Mouse (Mus musculus) frontal cortex, postnatal 10 days (tissue): Measurements from ENCODE around the gene 2810459M11Rik.

ENCODE experiments used
- DNase-seq, 2 experiments: peaks; one replicate each; pipeline ENCODE4 v3.0.0; 2022; ENCODE audit warnings: low spot score in 2 of 2, mixed read lengths in 1 of 2

Gene 2810459M11Rik

GRCm38 (mm10) chr1:86053198-86053921 is 7.7 kb downstream of the 2810459M11Rik start:
- DNase-seq = peak; percentile 77 to 80

- DNase-seq = no peak
These were observed 9.3 kb downstream of the 2810459M11Rik start for GRCm38 (mm10) chr1:86054943-86055342.

GRCm38 (mm10) chr1:86056284-86056683 is 10.6 kb downstream of the 2810459M11Rik start:
- DNase-seq = no peak

GRCm38 (mm10) chr1:86058856-86059769 is 13.4 kb downstream of the 2810459M11Rik start:
- peak; percentile 80 to 89 for DNase-seq

GRCm38 (mm10) chr1:86062523-86062922 is 16.9 kb downstream of the 2810459M11Rik start:
- no peak for DNase-seq

- peak; percentile 70 to 84 for DNase-seq
These were observed 18.8 kb downstream of the 2810459M11Rik start, which contains the start of gene Psmd1 for GRCm38 (mm10) chr1:86064271-86064991. Gene Psmd1, plus strand, starts transcription at chr1:86064387.

GRCm38 (mm10) chr1:86076565-86076964 is 30.9 kb downstream of the 2810459M11Rik start:
- DNase-seq = no peak

GRCm38 (mm10) chr1:86094413-86094812 is 48.8 kb downstream of the 2810459M11Rik start:
- DNase-seq = no peak

GRCm38 (mm10) chr1:86105054-86105453 is 59.4 kb downstream of the 2810459M11Rik start:
- no peak for DNase-seq
